Mouse (Mus musculus) megakaryocyte, embryonic 14.5 days (primary cell): ENCODE measurements around the gene Map4k2.

Experiments
- FLI1 ChIP-seq: IDR thresholded peaks from 2 replicates; pipeline ENCODE4 v1.6.1; 2012; ENCODE audit warnings: low read length, inconsistent platforms, mixed read lengths
- GATA1 ChIP-seq: IDR thresholded peaks from 3 replicates; pipeline ENCODE4 v1.6.1; 2012; ENCODE audit warnings: mixed read lengths, low read length, inconsistent platforms, borderline replicate concordance

- no peak for TF ChIP-seq GATA1
- no peak for TF ChIP-seq FLI1
Observed at GRCm38 (mm10) chr19:6347615-6348014, 6.7 kb downstream of the Map4k2 start.
